Mouse (Mus musculus): ENCODE measurements at regions not wholly inside any gene's neighbourhood (a gene's known extent, or its start where the extent isn't known, plus 50 kb on each side); places are given as distances from the start of the nearest gene placed in this dataset.
A peak's percentile ranks its signal among the peaks of the same experiment; 100 is the strongest.

DNA sequence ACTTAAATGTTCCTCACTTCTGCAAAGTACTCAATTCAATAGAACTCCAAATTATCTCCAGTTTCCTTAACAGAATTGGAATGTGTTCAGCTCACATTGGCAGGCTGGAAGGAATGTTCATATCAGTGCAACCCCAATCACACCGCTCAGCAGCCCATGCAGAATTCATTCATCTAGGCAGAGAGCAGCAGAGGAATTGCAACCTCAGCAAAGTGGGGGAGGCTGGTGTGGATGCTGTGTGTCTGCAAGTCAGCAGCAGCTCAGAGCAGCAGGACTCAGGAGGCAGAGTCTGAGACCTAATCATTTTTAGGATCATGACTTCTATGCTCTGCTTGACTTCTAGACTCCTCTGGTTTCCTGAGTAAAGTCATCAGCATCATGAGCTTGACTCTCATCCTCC lies 100.7 kb upstream of the Chrna7 start:
- DNase-seq (ENCODE audit: low spot score) = no peak

DNA sequence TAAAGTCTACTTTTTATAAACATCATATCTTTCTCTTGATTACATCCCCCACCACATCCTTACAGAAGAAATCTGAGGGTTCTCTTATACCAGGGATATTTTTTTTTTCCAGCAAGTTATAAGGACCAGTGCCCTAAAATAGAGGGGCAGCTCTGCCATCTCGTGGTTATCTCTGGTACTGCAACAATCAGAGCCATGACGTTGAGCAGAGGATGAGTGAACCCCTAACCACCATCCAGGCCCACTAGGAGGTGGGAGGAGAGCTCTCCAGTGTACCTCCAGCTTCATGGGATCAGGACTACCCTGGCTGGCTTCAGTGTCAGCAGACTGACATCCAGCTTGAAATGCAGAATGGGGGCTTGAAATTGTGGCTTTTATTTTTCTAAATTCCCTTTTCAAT lies 107.2 kb upstream of the Chrna7 start:
- peak; percentile 6 for DNase-seq (ENCODE audit: low spot score)

DNA sequence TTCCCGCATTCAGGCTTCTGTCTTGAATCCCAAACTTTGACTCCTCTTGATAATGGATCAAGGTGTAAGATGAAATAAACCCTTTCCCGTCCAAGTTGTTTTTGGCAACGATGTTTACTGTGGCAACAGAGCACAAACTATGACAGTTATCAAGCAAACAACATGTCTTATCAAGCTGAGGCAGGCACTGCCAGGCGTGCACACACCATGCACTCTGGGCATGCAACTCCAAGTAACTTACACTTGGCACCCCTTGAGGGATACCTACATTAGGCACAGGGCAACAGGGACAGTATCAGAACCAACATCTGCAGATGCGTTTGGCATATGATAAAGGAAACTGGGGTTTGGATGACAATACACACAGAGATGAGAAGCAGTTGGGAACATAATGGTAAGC lies 108.8 kb upstream of the Chrna7 start:
- no peak for DNase-seq (ENCODE audit: low spot score)

DNA sequence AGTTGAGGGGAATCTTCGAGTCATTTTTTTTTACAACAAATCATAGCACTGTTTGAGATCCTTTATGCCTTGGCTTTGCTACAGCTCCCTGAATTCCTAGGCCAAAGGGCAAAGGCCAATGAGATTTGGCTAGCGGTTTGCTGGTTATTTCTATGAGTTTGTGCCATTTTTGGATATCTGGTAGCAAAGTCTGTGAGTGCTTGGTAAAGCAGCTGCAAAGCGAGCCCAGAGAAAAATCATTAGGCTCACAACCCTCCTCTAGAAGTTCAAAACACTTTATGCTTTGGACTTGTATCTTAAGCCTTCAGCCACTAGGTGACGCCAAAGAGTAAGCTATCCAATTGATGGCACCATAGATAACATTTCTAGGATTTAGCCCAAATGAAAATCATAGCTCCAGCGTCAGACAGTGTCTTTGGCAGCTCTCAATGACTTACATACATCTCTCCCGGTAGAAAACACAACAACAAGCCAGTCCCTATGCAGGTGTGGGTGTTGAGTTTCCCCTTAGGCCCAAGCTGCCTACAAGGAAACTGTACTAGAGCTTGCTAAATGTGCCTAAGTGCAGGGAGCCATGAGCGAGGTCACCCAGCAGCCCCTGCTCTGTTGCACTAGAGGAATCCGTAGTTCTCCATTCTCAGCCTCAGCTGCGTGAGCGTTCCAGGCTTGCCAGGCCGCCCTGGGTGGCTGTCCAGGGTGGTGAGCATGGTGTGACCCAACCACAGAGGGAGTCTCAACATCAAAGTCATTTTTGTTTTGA lies 109.8 kb upstream of the Chrna7 start:
- DNase-seq (ENCODE audit: low spot score) = no peak

DNA sequence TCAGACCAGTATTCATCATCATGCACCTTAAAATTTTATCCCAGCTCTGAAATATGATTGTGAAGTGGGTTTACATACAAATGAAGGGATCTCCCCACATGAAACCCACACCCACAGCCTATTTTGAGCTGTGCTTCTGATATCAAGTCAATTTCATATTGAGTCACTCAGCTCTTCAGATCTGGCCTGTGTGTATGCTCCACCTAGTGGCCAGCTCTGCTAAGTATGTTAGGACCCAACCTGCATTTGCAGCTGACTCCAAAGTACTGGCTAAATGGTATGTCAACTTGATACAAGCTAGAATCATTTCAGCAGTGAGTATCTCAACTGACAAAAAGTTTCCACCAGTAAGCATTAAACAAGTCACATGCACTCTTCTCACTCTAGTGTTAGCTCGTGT lies 109.4 kb upstream of the Otud7a start:
- no peak for DNase-seq (ENCODE audit: low spot score)

DNA sequence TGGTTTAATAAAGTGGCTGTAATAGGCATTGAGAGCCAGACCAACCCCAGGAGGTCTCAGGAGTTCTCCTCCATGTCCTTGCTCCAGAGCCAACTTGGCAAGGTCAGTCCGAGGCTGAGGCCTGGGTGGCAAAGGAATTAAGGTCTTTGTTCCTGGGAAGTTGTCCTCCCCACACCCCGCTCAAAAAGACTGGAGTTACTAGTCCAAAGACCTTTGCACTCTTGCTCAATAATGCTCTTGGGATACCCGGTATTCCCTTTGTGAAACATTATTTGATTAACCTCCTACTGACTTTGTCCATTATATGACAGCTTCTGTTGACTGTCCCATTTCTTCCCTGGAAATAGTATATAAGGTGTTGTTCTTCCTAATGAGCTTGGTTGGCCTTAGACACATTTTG lies 108.5 kb upstream of the Otud7a start:
- DNase-seq (ENCODE audit: low spot score) = no peak

DNA sequence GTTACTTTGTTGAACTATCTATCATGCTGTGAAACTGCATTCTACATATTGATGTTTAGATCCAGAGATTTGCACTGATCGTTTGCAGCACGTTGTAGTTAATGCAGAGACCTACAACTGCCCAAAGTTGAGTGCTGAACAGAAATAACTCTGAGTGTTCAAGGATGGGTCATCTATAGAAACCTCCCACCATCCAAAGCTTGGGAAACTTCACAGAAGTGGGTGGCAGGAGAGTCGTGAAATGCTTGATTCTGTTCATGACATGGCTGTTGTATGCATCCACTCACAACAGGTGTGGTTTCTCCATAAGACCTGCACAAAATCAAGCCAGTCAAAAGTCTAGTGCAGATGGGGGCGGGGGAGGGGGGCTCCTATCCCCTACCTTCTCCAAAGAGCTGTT lies 102.8 kb upstream of the Otud7a start:
- no peak for DNase-seq (ENCODE audit: low spot score)

DNA sequence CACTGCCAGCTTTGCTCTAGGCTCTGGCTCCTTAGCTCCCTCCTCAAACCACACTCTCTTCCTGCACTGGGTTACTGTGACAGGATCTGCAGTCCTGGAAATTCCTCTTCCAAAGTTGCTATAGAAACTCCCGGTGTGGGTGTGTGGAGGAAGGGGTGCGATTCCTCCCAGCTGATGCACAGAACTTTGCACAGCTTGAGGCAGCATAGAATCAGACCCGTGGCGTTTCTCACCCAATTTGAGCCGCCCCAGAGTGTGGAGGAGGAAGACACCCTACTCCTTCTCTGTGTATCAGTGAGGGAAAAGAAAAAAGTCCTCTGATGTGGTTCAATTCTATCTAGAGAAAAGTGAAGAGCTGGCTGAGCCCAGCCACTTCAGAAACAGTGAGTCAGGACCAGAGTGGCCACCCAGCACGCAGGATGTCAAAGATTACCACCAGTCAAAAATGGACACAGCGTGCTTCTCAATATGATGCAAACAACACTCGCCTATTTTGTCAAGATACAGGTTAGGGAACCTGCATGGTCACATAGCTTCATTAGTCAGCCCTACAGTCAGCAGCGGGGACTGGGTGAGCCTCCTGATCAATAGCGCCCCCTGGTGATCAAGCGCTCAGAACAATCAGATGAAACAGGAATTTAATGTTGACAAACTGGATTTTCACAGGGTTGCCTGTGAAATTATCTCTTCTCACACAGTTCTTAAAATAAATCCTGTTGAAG lies 98.7 kb upstream of the Otud7a start:
- no peak for DNase-seq (ENCODE audit: low spot score)

DNA sequence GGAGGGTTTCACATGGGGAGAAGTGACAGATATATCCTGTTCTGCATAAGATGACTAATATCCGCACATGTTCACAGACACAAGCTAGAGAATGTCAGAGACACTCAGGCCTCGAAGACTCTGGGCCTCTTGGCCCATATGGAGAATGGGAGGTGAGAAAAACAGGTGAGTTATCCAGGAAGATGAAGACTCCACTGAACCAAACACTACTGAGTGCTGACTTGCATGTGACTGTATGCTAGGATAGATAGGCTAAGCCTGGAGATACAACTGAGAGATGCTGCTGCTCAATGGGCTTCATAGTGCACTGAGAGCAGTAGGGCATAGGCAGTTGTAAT lies 98.2 kb upstream of the Otud7a start:
- DNase-seq (ENCODE audit: low spot score) = no peak

Measured in ovary, postnatal 10 days (tissue).